In genomic region chr7:109566841-109567768, GRCm38 (mm10) we compare ENCODE assay signal across 16 mouse cellular contexts. TPM values are rescaled to one million over a fixed set of nuclear protein-coding genes. Genes with fewer than 3 reads are reported as not detected.
DNase-seq lines count a peak whose midpoint lies in the region; ATAC-seq and TF ChIP-seq lines count a peak whose summit lies in the region.
"Had no signal": no experiment of that assay in that cellular context is flagged by ENCODE, and none has a peak within 500 bp of the region (broad histone marks: within the 10 kb centered on the region; RNA-seq: fewer than 3 reads in every experiment).

No protein-coding gene starts in this region.

- peak overlapping the region; percentile 70; the same call in 1 of the 2 replicates for H3K27ac ChIP-seq in heart, embryonic 10.5 days
- H3K27ac ChIP-seq in liver, adult 2 months (replicated peaks; ENCODE audit: insufficient read depth, low read depth, low read length): peak overlapping the region; percentile 78
- H3K27ac ChIP-seq in liver, embryonic 12.5 days: no peak overlapping the region
- no peak overlapping the region for H3K27ac ChIP-seq in midbrain, postnatal 0 days (ENCODE audit: low read depth, low read length)
- H3K27ac ChIP-seq: hindbrain, embryonic 14.5 days had no signal

- DNase-seq in heart, embryonic 10.5 days (ENCODE audit: low spot score): no peak
- no peak for DNase-seq in heart, adult 9 months (ENCODE audit: low spot score in 2 of 2)
- DNase-seq in liver, adult 2 months (ENCODE audit: extremely low read depth, low read depth, low spot score): peak; percentile 99
- DNase-seq in ZHBTc4 (ENCODE audit: low read depth, low spot score): peak; percentile 55
- peak; percentile 34 for DNase-seq in kidney, postnatal 36 days
- no peak for DNase-seq in midbrain, postnatal 0 days (ENCODE audit: low spot score)
- DNase-seq: cerebellum, adult 9-11 months; embryo, embryonic 11 days had no signal

- H3K36me3 ChIP-seq in heart, embryonic 10.5 days: peaks cover 12% of the 10 kb centered on the region; the same call in 1 of the 2 replicates
- H3K36me3 ChIP-seq in liver, adult 2 months (ENCODE audit: control insufficient read depth, insufficient read depth, low read length): no peaks in the 10 kb centered on the region
- peaks cover 18% of the 10 kb centered on the region; the same call in 1 of the 2 replicates for H3K36me3 ChIP-seq in liver, embryonic 12.5 days
- H3K36me3 ChIP-seq in midbrain, postnatal 0 days (ENCODE audit: insufficient read depth, low read length): no peaks in the 10 kb centered on the region

- TF ChIP-seq CTCF in liver, adult 2 months (IDR thresholded peaks at IDR 0.05; ENCODE audit: low read depth, low read length): no peak
- no peak for TF ChIP-seq CTCF in midbrain, postnatal 0 days (IDR thresholded peaks at IDR 0.05)

- H3K79me2 ChIP-seq in liver, adult 2 months (ENCODE audit: control insufficient read depth, insufficient read depth, low read length): peaks cover 17% of the 10 kb centered on the region; the same call in 1 of the 2 replicates

- 65% methylated on average over 11 of the region's 11 CpGs for WGBS in heart, embryonic 10.5 days
- WGBS in liver, adult 2 months: 14% methylated on average over 11 of the region's 11 CpGs
- 61% methylated on average over 11 of the region's 11 CpGs for WGBS in liver, embryonic 12.5 days (ENCODE audit: insufficient replicate concordance)
- WGBS in midbrain, postnatal 0 days: 87% methylated on average over 11 of the region's 11 CpGs

- no peaks in the 10 kb centered on the region for H3K27me3 ChIP-seq in heart, embryonic 10.5 days (ENCODE audit: insufficient read depth, poor library complexity, severe bottlenecking)
- no peaks in the 10 kb centered on the region for H3K27me3 ChIP-seq in liver, adult 2 months (ENCODE audit: control insufficient read depth, insufficient read depth, low read length)
- H3K27me3 ChIP-seq in liver, embryonic 12.5 days (replicated peaks): no peaks in the 10 kb centered on the region
- H3K27me3 ChIP-seq in midbrain, postnatal 0 days (ENCODE audit: insufficient read depth, low read length): no peaks in the 10 kb centered on the region
- H3K27me3 ChIP-seq: heart, embryonic 12.5 days had no signal

- H3K4me1 ChIP-seq in heart, embryonic 10.5 days: peaks cover 36% of the 10 kb centered on the region
- peaks cover 35% of the 10 kb centered on the region for H3K4me1 ChIP-seq in liver, adult 2 months (ENCODE audit: control insufficient read depth, insufficient read depth, low read length)
- H3K4me1 ChIP-seq in liver, embryonic 12.5 days: peaks cover 31% of the 10 kb centered on the region
- H3K4me1 ChIP-seq in midbrain, postnatal 0 days (ENCODE audit: insufficient read depth, low read length): no peaks in the 10 kb centered on the region

- peak overlapping the region; percentile 11; the same call in 1 of the 2 replicates for H3K9ac ChIP-seq in liver, adult 2 months (ENCODE audit: low read depth, low read length)
- no peak overlapping the region for H3K9ac ChIP-seq in liver, embryonic 12.5 days
- no peak overlapping the region for H3K9ac ChIP-seq in midbrain, postnatal 0 days (replicated peaks; ENCODE audit: low read length, poor library complexity, severe bottlenecking)
- H3K9ac ChIP-seq: heart, embryonic 12.5 days; hindbrain, embryonic 14.5 days had no signal

- no peak for TF ChIP-seq POLR2A in liver, adult 2 months (IDR thresholded peaks at IDR 0.05; ENCODE audit: extremely low read depth, insufficient read depth, low read length)

- no peak overlapping the region for H3K4me3 ChIP-seq in heart, embryonic 10.5 days
- no peak overlapping the region; the same call in 1 of the 2 replicates for H3K4me3 ChIP-seq in liver, adult 2 months (ENCODE audit: insufficient read depth, low read depth, low read length)
- H3K4me3 ChIP-seq in liver, embryonic 12.5 days: no peak overlapping the region
- no peak overlapping the region for H3K4me3 ChIP-seq in midbrain, postnatal 0 days (ENCODE audit: low read depth, low read length)
- H3K4me3 ChIP-seq: heart, embryonic 12.5 days; myocyte had no signal

- no peaks in the 10 kb centered on the region for H3K9me3 ChIP-seq in heart, embryonic 10.5 days
- H3K9me3 ChIP-seq in liver, embryonic 12.5 days (replicated peaks): no peaks in the 10 kb centered on the region
- no peaks in the 10 kb centered on the region for H3K9me3 ChIP-seq in midbrain, postnatal 0 days (ENCODE audit: low read length)
- H3K9me3 ChIP-seq: heart, embryonic 12.5 days had no signal

- no peak overlapping the region for H3K4me2 ChIP-seq in liver, embryonic 12.5 days
- H3K4me2 ChIP-seq in midbrain, postnatal 0 days (ENCODE audit: low read depth, low read length, poor library complexity, severe bottlenecking): no peak overlapping the region
- H3K4me2 ChIP-seq: heart, embryonic 12.5 days; hindbrain, embryonic 14.5 days had no signal

- no peak for ATAC-seq in liver, embryonic 12.5 days
- no peak for ATAC-seq in midbrain, postnatal 0 days (ENCODE audit: low FRiP score)
- ATAC-seq: forebrain, embryonic 14.5 days had no signal

RNA-seq across cellular contexts. Expression of gene Rpl27a, which starts 48.2 kb away (rescaled TPM):
- 91.3 and 105 TPM in 2 replicates for polyA plus RNA-seq in heart, embryonic 10.5 days (2016; fragmentation: Nextera tagmentation; extraction: Ambion mirVana)
- 318 and 380 TPM in 2 replicates for total RNA-seq in liver, adult 2 months (2014; rRNA removed)
- 251 and 255 TPM in 2 replicates for polyA plus RNA-seq in liver, adult 2 months (2012; rRNA removed)
- polyA plus RNA-seq in liver, embryonic 12.5 days (2016; fragmentation: Nextera tagmentation; extraction: Ambion mirVana): 122 and 125 TPM in 2 replicates
- 407 and 426 TPM in 2 replicates for total RNA-seq in midbrain, postnatal 0 days (2014; rRNA removed)
- polyA plus RNA-seq in midbrain, postnatal 0 days (2015; fragmentation: Nextera tagmentation; extraction: Ambion mirVana): 84.7 and 92.9 TPM in 2 replicates

RNA-seq across cellular contexts. Expression of gene Trim66, which starts 59.2 kb away (rescaled TPM):
- polyA plus RNA-seq in heart, embryonic 10.5 days (2016; fragmentation: Nextera tagmentation; extraction: Ambion mirVana): 0.08 TPM in 1 of 2 replicates, not detected in the other
- under 0.01 and 0.07 TPM in 2 replicates for total RNA-seq in liver, adult 2 months (2014; rRNA removed)
- 0.04 and 0.06 TPM in 2 replicates for polyA plus RNA-seq in liver, adult 2 months (2012; rRNA removed)
- polyA plus RNA-seq in liver, embryonic 12.5 days (2016; fragmentation: Nextera tagmentation; extraction: Ambion mirVana): 0.04 TPM in 1 of 2 replicates, not detected in the other
- 9.1 and 10.1 TPM in 2 replicates for total RNA-seq in midbrain, postnatal 0 days (2014; rRNA removed)
- 1.4 and 1.9 TPM in 2 replicates for polyA plus RNA-seq in midbrain, postnatal 0 days (2015; fragmentation: Nextera tagmentation; extraction: Ambion mirVana)
- total RNA-seq: megakaryocyte-erythroid progenitor cell, adult 5-6 weeks; MEL had no signal
- polyA plus RNA-seq: heart, embryonic 12.5 days; limb, embryonic 11.5 days had no signal

Comparison
In these comparisons a context has a peak if more than half of its experiments do, and no peak if none do; other contexts are left out.
1. H3K27ac ChIP-seq: peak in heart, embryonic 10.5 days (single experiment) and liver, adult 2 months (single experiment); none in liver, embryonic 12.5 days (single experiment) and midbrain, postnatal 0 days (single experiment).
2. DNase-seq: peak in liver, adult 2 months (single experiment), ZHBTc4 (single experiment) and kidney, postnatal 36 days (2 of 2); none in heart, embryonic 10.5 days (single experiment), heart, adult 9 months (0 of 2) and midbrain, postnatal 0 days (single experiment).